8 mouse cellular contexts compared by ENCODE assay signal in genomic region chr10:24591136-24591535, GRCm38 (mm10). TPM values are rescaled to one million over a fixed set of nuclear protein-coding genes. Genes with fewer than 3 reads are reported as not detected.
DNase-seq lines count a peak whose midpoint lies in the region; ATAC-seq and TF ChIP-seq lines count a peak whose summit lies in the region.

No protein-coding gene starts in this region.

- H3K36me3 ChIP-seq in E14TG2a.4 (ENCODE audit: insufficient read depth, low read length) = no peaks in the 10 kb centered on the region
- no peaks in the 10 kb centered on the region for H3K36me3 ChIP-seq in embryonic facial prominence, embryonic 14.5 days (ENCODE audit: control insufficient read depth, insufficient read depth, low read length)
- H3K36me3 ChIP-seq in heart, embryonic 10.5 days = no peaks in the 10 kb centered on the region

- peak; percentile 59 for ATAC-seq in embryonic facial prominence, embryonic 14.5 days (ENCODE audit: low read depth)

- peaks cover 6% of the 10 kb centered on the region; the same call in 1 of the 2 replicates for H3K9me3 ChIP-seq in E14TG2a.4 (ENCODE audit: low read length)
- H3K9me3 ChIP-seq in embryonic facial prominence, embryonic 14.5 days (ENCODE audit: control insufficient read depth, low read length) = no peaks in the 10 kb centered on the region
- no peaks in the 10 kb centered on the region for H3K9me3 ChIP-seq in heart, embryonic 10.5 days

- DNase-seq in adrenal gland, postnatal 36 days = peak; percentile 86 to 87
- DNase-seq in embryonic facial prominence, embryonic 14.5 days (ENCODE audit: low spot score) = peak; percentile 88
- peak; percentile 89 for DNase-seq in heart, embryonic 10.5 days (ENCODE audit: low spot score)
- peak; percentile 38 to 78 for DNase-seq in layer of hippocampus, adult 8-10 months (ENCODE audit: low spot score in 2 of 2)
- peak; percentile 75 to 86 for DNase-seq in lung, postnatal 4 days
- peak; percentile 75 to 87 for DNase-seq in right cerebral cortex, postnatal 10 days (ENCODE audit: low spot score in 2 of 2)
- DNase-seq in urinary bladder, postnatal 10 days (ENCODE audit: low spot score) = peak; percentile 60

- TF ChIP-seq CTCF in E14TG2a.4 (conservative IDR thresholded peaks at IDR 0.05; ENCODE audit: low read length) = peak; percentile 88

- H3K9ac ChIP-seq in embryonic facial prominence, embryonic 14.5 days (ENCODE audit: low read depth, low read length) = no peak overlapping the region

- no peaks in the 10 kb centered on the region for H3K27me3 ChIP-seq in E14TG2a.4 (ENCODE audit: insufficient read depth, low read length)
- no peaks in the 10 kb centered on the region for H3K27me3 ChIP-seq in embryonic facial prominence, embryonic 14.5 days (replicated peaks; ENCODE audit: control insufficient read depth, insufficient read depth, low read length)
- H3K27me3 ChIP-seq in heart, embryonic 10.5 days (ENCODE audit: insufficient read depth, poor library complexity, severe bottlenecking) = no peaks in the 10 kb centered on the region

- no peak overlapping the region for H3K4me2 ChIP-seq in embryonic facial prominence, embryonic 14.5 days (ENCODE audit: low read depth, low read length)

- 12% methylated on average over 4 of the region's 4 CpGs for WGBS in embryonic facial prominence, embryonic 14.5 days
- WGBS in heart, embryonic 10.5 days = 19% methylated on average over 4 of the region's 4 CpGs

- 0 out of 2 replicates have a peak overlapping the region, but pooled peaks have one; percentile 1 for H3K27ac ChIP-seq in embryonic facial prominence, embryonic 14.5 days (replicated peaks; ENCODE audit: low read depth, low read length)
- H3K27ac ChIP-seq in heart, embryonic 10.5 days = peak overlapping the region; percentile 42; the same call in 1 of the 2 replicates

- H3K4me1 ChIP-seq in E14TG2a.4 (replicated peaks; ENCODE audit: low read depth, low read length) = peaks cover 60% of the 10 kb centered on the region
- H3K4me1 ChIP-seq in embryonic facial prominence, embryonic 14.5 days (ENCODE audit: control insufficient read depth, insufficient read depth, low read length) = peaks cover 30% of the 10 kb centered on the region
- H3K4me1 ChIP-seq in heart, embryonic 10.5 days = peaks cover 40% of the 10 kb centered on the region

- no peak overlapping the region for H3K4me3 ChIP-seq in E14TG2a.4 (replicated peaks; ENCODE audit: low read length)
- no peak overlapping the region for H3K4me3 ChIP-seq in embryonic facial prominence, embryonic 14.5 days (ENCODE audit: low read depth, low read length)
- H3K4me3 ChIP-seq in heart, embryonic 10.5 days = no peak overlapping the region

RNA-seq across cellular contexts. Expression of gene Ccn2, which starts 4.1 kb away (rescaled TPM):
- total RNA-seq in adrenal gland, postnatal 36 days (2021) = 10 to 100 TPM; 53.2 to 57.8 TPM
- 14.7 and 16.7 TPM in 2 replicates for polyA plus RNA-seq in embryonic facial prominence, embryonic 14.5 days (2014; fragmentation: Nextera tagmentation; extraction: Ambion mirVana)
- 20.5 and 32.0 TPM in 2 replicates for polyA plus RNA-seq in heart, embryonic 10.5 days (2016; fragmentation: Nextera tagmentation; extraction: Ambion mirVana)
- 10 to 100 TPM in 3 of 4 experiments, 1 to 10 TPM in 1; 9.8 to 18.3 (median 10.7) TPM for total RNA-seq in layer of hippocampus, adult 8-10 months (2022)
